ENCODE assay signal across 23 mouse cellular contexts in genomic region chr3:54773613-54774012, GRCm38 (mm10). TPM values are rescaled to one million over a fixed set of nuclear protein-coding genes. Genes with fewer than 3 reads are reported as not detected.
DNase-seq lines count a peak whose midpoint lies in the region; ATAC-seq and TF ChIP-seq lines count a peak whose summit lies in the region.
"Had no signal": no experiment of that assay in that cellular context is flagged by ENCODE, and none has a peak within 500 bp of the region (broad histone marks: within the 10 kb centered on the region; RNA-seq: fewer than 3 reads in every experiment).

No protein-coding gene starts in this region.

- H3K27me3 ChIP-seq in liver, adult 2 months (ENCODE audit: control insufficient read depth, insufficient read depth, low read length): no peaks in the 10 kb centered on the region
- no peaks in the 10 kb centered on the region for H3K27me3 ChIP-seq in liver, embryonic 11.5 days (replicated peaks; ENCODE audit: control insufficient read depth, insufficient read depth, low read length)
- H3K27me3 ChIP-seq in E14TG2a.4 (ENCODE audit: insufficient read depth, low read length): peaks cover 18% of the 10 kb centered on the region
- H3K27me3 ChIP-seq: embryonic facial prominence, embryonic 15.5 days; forebrain, embryonic 12.5 days; heart, embryonic 13.5 days; neural tube, embryonic 15.5 days had no signal

- H3K27ac ChIP-seq in gastrocnemius, adult 2 months: no peak overlapping the region
- no peak overlapping the region for H3K27ac ChIP-seq in liver, adult 2 months (replicated peaks; ENCODE audit: insufficient read depth, low read depth, low read length)
- H3K27ac ChIP-seq in liver, embryonic 11.5 days (ENCODE audit: low read depth, low read length): no peak overlapping the region
- H3K27ac ChIP-seq: embryonic facial prominence, embryonic 15.5 days; forebrain, embryonic 12.5 days; heart, embryonic 13.5 days; limb, embryonic 10.5 days; neural tube, embryonic 15.5 days had no signal

- no peak overlapping the region for H3K9ac ChIP-seq in liver, adult 2 months (ENCODE audit: low read depth, low read length)
- H3K9ac ChIP-seq in liver, embryonic 11.5 days (ENCODE audit: low read depth, low read length): no peak overlapping the region
- H3K9ac ChIP-seq: embryonic facial prominence, embryonic 15.5 days; forebrain, embryonic 12.5 days; heart, embryonic 13.5 days; neural tube, embryonic 15.5 days had no signal

- H3K9me3 ChIP-seq in liver, embryonic 11.5 days (ENCODE audit: control insufficient read depth, low read length): peaks cover 3% of the 10 kb centered on the region; the same call in 1 of the 2 replicates
- no peaks in the 10 kb centered on the region for H3K9me3 ChIP-seq in E14TG2a.4 (ENCODE audit: low read length)
- H3K9me3 ChIP-seq: embryonic facial prominence, embryonic 15.5 days; limb, embryonic 10.5 days; neural tube, embryonic 15.5 days had no signal

- H3K36me3 ChIP-seq in liver, adult 2 months (ENCODE audit: control insufficient read depth, insufficient read depth, low read length): no peaks in the 10 kb centered on the region
- H3K36me3 ChIP-seq in liver, embryonic 11.5 days (ENCODE audit: control insufficient read depth, insufficient read depth, low read length): no peaks in the 10 kb centered on the region
- H3K36me3 ChIP-seq in E14TG2a.4 (ENCODE audit: insufficient read depth, low read length): no peaks in the 10 kb centered on the region
- H3K36me3 ChIP-seq: embryonic facial prominence, embryonic 15.5 days; forebrain, embryonic 12.5 days; limb, embryonic 10.5 days; neural tube, embryonic 15.5 days had no signal

- H3K4me2 ChIP-seq in liver, embryonic 11.5 days: no peak overlapping the region
- H3K4me2 ChIP-seq: embryonic facial prominence, embryonic 15.5 days; forebrain, embryonic 12.5 days; heart, embryonic 13.5 days; midbrain, embryonic 11.5 days; neural tube, embryonic 15.5 days had no signal

- ATAC-seq in liver, embryonic 11.5 days (replicated peaks; ENCODE audit: low FRiP score): no peak

- TF ChIP-seq POLR2A in liver, adult 2 months (IDR thresholded peaks at IDR 0.05; ENCODE audit: extremely low read depth, insufficient read depth, low read length): no peak

- peak; percentile 17; the same call in 1 of the 2 replicates for TF ChIP-seq CTCF in gastrocnemius, adult 2 months (IDR thresholded peaks at IDR 0.05)
- TF ChIP-seq CTCF in liver, adult 2 months (IDR thresholded peaks at IDR 0.05; ENCODE audit: low read depth, low read length): peak; percentile 45
- TF ChIP-seq CTCF in E14TG2a.4 (conservative IDR thresholded peaks at IDR 0.05; ENCODE audit: low read length): peak; percentile 55

- H3K4me3 ChIP-seq in gastrocnemius, adult 2 months: no peak overlapping the region
- H3K4me3 ChIP-seq in liver, adult 2 months (ENCODE audit: insufficient read depth, low read depth, low read length): no peak overlapping the region
- H3K4me3 ChIP-seq in liver, embryonic 11.5 days (ENCODE audit: low read depth, low read length): no peak overlapping the region
- no peak overlapping the region for H3K4me3 ChIP-seq in E14TG2a.4 (replicated peaks; ENCODE audit: low read length)
- H3K4me3 ChIP-seq: embryonic facial prominence, embryonic 15.5 days; forebrain, embryonic 12.5 days; heart, embryonic 13.5 days; limb, embryonic 10.5 days; neural tube, embryonic 15.5 days had no signal

- WGBS in liver, adult 2 months: 87% methylated on average over 6 of the region's 6 CpGs
- 78% methylated on average over 6 of the region's 6 CpGs for WGBS in liver, embryonic 11.5 days

- intact Hi-C loops in gastrocnemius, adult 2 months (cut with DNase I): no loop called here
- intact Hi-C loops in gastrocnemius, postnatal 14 days (cut with DNase I; ENCODE audit: low total_unique reads): no loop called here

- H3K4me1 ChIP-seq in liver, adult 2 months (ENCODE audit: control insufficient read depth, insufficient read depth, low read length): peaks cover 10% of the 10 kb centered on the region
- no peaks in the 10 kb centered on the region for H3K4me1 ChIP-seq in liver, embryonic 11.5 days (replicated peaks; ENCODE audit: control insufficient read depth, insufficient read depth, low read length)
- H3K4me1 ChIP-seq in E14TG2a.4 (replicated peaks; ENCODE audit: low read depth, low read length): no peaks in the 10 kb centered on the region
- H3K4me1 ChIP-seq: embryonic facial prominence, embryonic 15.5 days; limb, embryonic 10.5 days; neural tube, embryonic 15.5 days had no signal

- H3K79me2 ChIP-seq in liver, adult 2 months (ENCODE audit: control insufficient read depth, insufficient read depth, low read length): peaks cover 18% of the 10 kb centered on the region; the same call in 1 of the 2 replicates

- DNase-seq in gastrocnemius, adult 2 months: no peak
- DNase-seq in gastrocnemius, postnatal 14 days: no peak
- no peak for DNase-seq in liver, adult 2 months (ENCODE audit: extremely low read depth, low read depth, low spot score)
- no peak for DNase-seq in liver, embryonic 11.5 days (ENCODE audit: low spot score)
- DNase-seq in R1 (ENCODE audit: low read depth, low spot score): peak; percentile 80
- DNase-seq in adrenal gland, postnatal 4 days (ENCODE audit: low spot score in 2 of 2): no peak
- DNase-seq in neural tube, embryonic 10.5 days (ENCODE audit: extremely low spot score, low spot score): no peak
- DNase-seq: adrenal gland, postnatal 36 days; B cell, adult 2 months; cerebellum, postnatal 14 days; embryo, embryonic 11 days; heart, postnatal 4 days; lung, postnatal 36 days had no signal

RNA-seq across cellular contexts. Expression of gene Smad9, which starts 18.2 kb away (rescaled TPM):
- under 1 TPM; 0.20 to 0.26 TPM for total RNA-seq in gastrocnemius, adult 2 months (2021)
- total RNA-seq in gastrocnemius, postnatal 14 days (2021): under 1 TPM; 0.11 to 0.39 TPM
- total RNA-seq in liver, adult 2 months (2014; rRNA removed): 3.8 and 7.2 TPM in 2 replicates
- 2.1 and 4.6 TPM in 2 replicates for polyA plus RNA-seq in liver, adult 2 months (2012; rRNA removed)
- polyA plus RNA-seq in liver, embryonic 11.5 days (2014; fragmentation: Nextera tagmentation; extraction: Ambion mirVana): 0.51 and 0.66 TPM in 2 replicates
- 10 to 100 TPM; 22.9 to 24.8 TPM for total RNA-seq in adrenal gland, postnatal 4 days (2021)

RNA-seq across cellular contexts. Expression of gene Rfxap, which starts 34.0 kb away (rescaled TPM):
- 10 to 100 TPM; 26.4 to 30.7 TPM for total RNA-seq in gastrocnemius, adult 2 months (2021)
- 10 to 100 TPM; 23.0 to 23.7 TPM for total RNA-seq in gastrocnemius, postnatal 14 days (2021)
- 10.6 and 11.4 TPM in 2 replicates for total RNA-seq in liver, adult 2 months (2014; rRNA removed)
- 10.8 and 13.1 TPM in 2 replicates for polyA plus RNA-seq in liver, adult 2 months (2012; rRNA removed)
- 38.1 and 38.7 TPM in 2 replicates for polyA plus RNA-seq in liver, embryonic 11.5 days (2014; fragmentation: Nextera tagmentation; extraction: Ambion mirVana)
- total RNA-seq in adrenal gland, postnatal 4 days (2021): 10 to 100 TPM; 30.5 to 36.7 TPM

RNA-seq across cellular contexts. Expression of gene Alg5, which starts 38.3 kb away (rescaled TPM):
- total RNA-seq in gastrocnemius, adult 2 months (2021): 1 to 10 TPM; 7.4 TPM
- 10 to 100 TPM in 1 of 2 experiments, 1 to 10 TPM in 1; 8.1 to 11.7 TPM for total RNA-seq in gastrocnemius, postnatal 14 days (2021)
- total RNA-seq in liver, adult 2 months (2014; rRNA removed): 28.3 and 33.4 TPM in 2 replicates
- 14.8 and 17.5 TPM in 2 replicates for polyA plus RNA-seq in liver, adult 2 months (2012; rRNA removed)
- 48.9 and 49.3 TPM in 2 replicates for polyA plus RNA-seq in liver, embryonic 11.5 days (2014; fragmentation: Nextera tagmentation; extraction: Ambion mirVana)
- 10 to 100 TPM; 38.5 to 41.2 TPM for total RNA-seq in adrenal gland, postnatal 4 days (2021)

RNA-seq across cellular contexts. Expression of gene Exosc8, which starts 38.4 kb away (rescaled TPM):
- 10 to 100 TPM; 10.8 to 14.1 TPM for total RNA-seq in gastrocnemius, adult 2 months (2021)
- total RNA-seq in gastrocnemius, postnatal 14 days (2021): 10 to 100 TPM; 10.1 to 11.7 TPM
- 17.4 and 22.1 TPM in 2 replicates for total RNA-seq in liver, adult 2 months (2014; rRNA removed)
- 8.0 and 10.1 TPM in 2 replicates for polyA plus RNA-seq in liver, adult 2 months (2012; rRNA removed)
- 185 and 203 TPM in 2 replicates for polyA plus RNA-seq in liver, embryonic 11.5 days (2014; fragmentation: Nextera tagmentation; extraction: Ambion mirVana)
- total RNA-seq in adrenal gland, postnatal 4 days (2021): 10 to 100 TPM; 60.4 to 63.4 TPM

RNA-seq across cellular contexts. Expression of gene Gm21958, which starts 59.5 kb away (rescaled TPM):
- not detected for total RNA-seq in gastrocnemius, adult 2 months (2021)
- not detected for total RNA-seq in gastrocnemius, postnatal 14 days (2021)
- not detected in 2 replicates for total RNA-seq in liver, adult 2 months (2014; rRNA removed)
- polyA plus RNA-seq in liver, adult 2 months (2012; rRNA removed): not detected in 2 replicates
- polyA plus RNA-seq in liver, embryonic 11.5 days (2014; fragmentation: Nextera tagmentation; extraction: Ambion mirVana): 0.91 TPM in 1 of 2 replicates, not detected in the other
- not detected for total RNA-seq in adrenal gland, postnatal 4 days (2021)
- total RNA-seq: adrenal gland, postnatal 36 days; heart, postnatal 4 days had no signal
- polyA plus RNA-seq: embryonic facial prominence, embryonic 15.5 days; gonadal fat pad, adult 2 months; liver, embryonic 16.5 days; small intestine, adult 2 months had no signal
